Mouse (Mus musculus) MEL (cell line): ENCODE data around the gene Nes.

Source experiments
- CTCF ChIP-seq, 3 experiments: IDR thresholded peaks in 2 of 3; conservative IDR thresholded peaks in 1 of 3; 2 replicates each; pipeline ENCODE4 v1.5.1; 2011 to 2012; ENCODE audit warnings: low read length in 3 of 3, low read depth in 2 of 3, mild to moderate bottlenecking in 2 of 3, improper control_type of control experiment in 1 of 3, inconsistent platforms in 1 of 3, mixed read lengths in 1 of 3, moderate library complexity in 1 of 3; ENCODE audit not compliant: control insufficient read depth in 1 of 3, insufficient read depth in 1 of 3, poor library complexity in 1 of 3, severe bottlenecking in 1 of 3
- E2F4 ChIP-seq: IDR thresholded peaks from 2 replicates; pipeline ENCODE4 v1.6.1; 2011; ENCODE audit warnings: low read depth, low read length, improper control_type of control experiment, borderline replicate concordance
- ELF1 ChIP-seq: IDR thresholded peaks from 2 replicates; pipeline ENCODE4 v1.6.1; 2014; ENCODE audit warnings: low read depth, mild to moderate bottlenecking, inconsistent platforms, low read length, improper control_type of control experiment, moderate library complexity
- HCFC1 ChIP-seq: IDR thresholded peaks from 2 replicates; pipeline ENCODE4 v1.6.1; 2012; ENCODE audit warnings: low read depth, mild to moderate bottlenecking, inconsistent platforms, low read length, improper control_type of control experiment, moderate library complexity
- KAT2A ChIP-seq: conservative IDR thresholded peaks from 2 replicates; pipeline ENCODE4 v1.6.1; 2012; ENCODE audit warnings: low read depth, low read length, improper control_type of control experiment, inconsistent platforms
- POLR2A ChIP-seq, 2 experiments: IDR thresholded peaks; 2 replicates each; pipeline ENCODE4 v1.6.1; 2011 to 2012; ENCODE audit warnings: low read length in 2 of 2, mild to moderate bottlenecking in 2 of 2, control low read depth in 1 of 2, improper control_type of control experiment in 1 of 2, low read depth in 1 of 2, moderate library complexity in 1 of 2; ENCODE audit not compliant: control insufficient read depth in 1 of 2, insufficient read depth in 1 of 2, poor library complexity in 1 of 2
- POLR2AphosphoS2 ChIP-seq: IDR thresholded peaks from 2 replicates; pipeline ENCODE4 v1.6.1; 2011; ENCODE audit warnings: low read length, improper control_type of control experiment
- SMC3 ChIP-seq: IDR thresholded peaks from 2 replicates; pipeline ENCODE4 v1.6.1; 2011; ENCODE audit warnings: low read depth, low read length, improper control_type of control experiment
- TAL1 ChIP-seq: IDR thresholded peaks from 2 replicates; pipeline ENCODE4 v1.6.1; 2012; ENCODE audit warnings: mild to moderate bottlenecking, inconsistent platforms, low read length, moderate library complexity, mixed read lengths
- ZC3H11A ChIP-seq: IDR thresholded peaks from 2 replicates; pipeline ENCODE4 v1.6.1; 2012; ENCODE audit warnings: low read depth, mild to moderate bottlenecking, inconsistent platforms, low read length, improper control_type of control experiment
- ZMIZ1 ChIP-seq: IDR thresholded peaks from 2 replicates; pipeline ENCODE4 v1.6.1; 2012; ENCODE audit warnings: low read depth, mild to moderate bottlenecking, inconsistent platforms, low read length, improper control_type of control experiment, moderate library complexity

DNA sequence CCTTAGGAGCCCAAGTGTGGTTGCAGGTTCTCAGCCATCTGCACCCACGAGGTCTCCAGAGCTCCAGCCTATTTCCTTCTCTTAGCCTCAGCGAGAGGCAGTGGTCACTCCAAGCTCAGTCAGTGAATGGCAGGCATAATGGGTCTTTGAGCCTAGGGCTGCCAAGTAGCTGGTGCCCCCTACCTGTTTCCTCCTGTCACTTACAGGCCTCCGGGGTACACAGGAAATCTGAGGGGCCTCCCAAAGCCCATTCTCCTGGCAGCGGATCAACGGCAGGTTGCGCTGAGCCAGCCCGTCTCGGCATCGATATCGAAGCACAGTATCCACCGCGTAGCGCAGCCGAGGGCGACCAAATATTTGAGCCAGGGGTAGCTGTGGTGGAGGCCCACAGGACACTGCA lies 17.2 kb downstream of the Nes start:
- peak in 1 of 3 experiments; percentile 15; a peak in 1 of 6 replicates for TF ChIP-seq CTCF (IDR thresholded peaks at IDR 0.05 in 2 of 3, conservative IDR thresholded peaks at IDR 0.05 in 1 of 3; ENCODE audit: control insufficient read depth in 1 of 3, insufficient read depth in 1 of 3, low read depth in 2 of 3, low read length in 3 of 3, poor library complexity in 1 of 3, severe bottlenecking in 1 of 3)
- TF ChIP-seq POLR2A (IDR thresholded peaks at IDR 0.05; ENCODE audit: control insufficient read depth in 1 of 2, insufficient read depth in 1 of 2, low read depth in 1 of 2, low read length in 2 of 2, poor library complexity in 1 of 2) = no peak
- TF ChIP-seq ELF1 = no peak
- no peak for TF ChIP-seq TAL1
- no peak for TF ChIP-seq HCFC1
- TF ChIP-seq SMC3 = no peak
- TF ChIP-seq E2F4 = no peak
- no peak for TF ChIP-seq ZC3H11A
- no peak for TF ChIP-seq POLR2AphosphoS2
- no peak for TF ChIP-seq KAT2A
- TF ChIP-seq ZMIZ1 = no peak
